ENCODE assay signal across 24 mouse cellular contexts in the genomic region with DNA sequence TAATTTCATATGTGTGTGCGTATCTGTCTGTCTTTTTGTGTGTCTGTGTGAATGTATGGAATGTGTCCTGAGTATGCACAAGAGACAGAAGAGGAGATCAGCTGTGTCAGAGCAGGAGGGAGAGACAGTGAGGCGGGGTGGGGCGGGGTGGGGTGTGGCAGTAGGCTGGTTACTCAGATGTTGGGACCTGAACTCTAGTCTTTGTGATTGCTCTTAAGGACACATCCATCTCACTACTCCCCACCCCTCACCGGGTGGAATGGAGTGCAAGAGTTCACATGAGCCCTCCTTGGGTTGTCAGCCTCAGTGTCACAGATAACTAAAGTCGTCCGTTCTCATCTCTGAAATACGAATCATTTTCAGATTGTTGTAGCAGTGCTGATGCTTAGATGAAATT. TPM values are rescaled to one million over a fixed set of nuclear protein-coding genes. Genes with fewer than 3 reads are reported as not detected.
DNase-seq lines count a peak whose midpoint lies in the region; ATAC-seq and TF ChIP-seq lines count a peak whose summit lies in the region.
"Had no signal": no experiment of that assay in that cellular context is flagged by ENCODE, and none has a peak within 500 bp of the region (broad histone marks: within the 10 kb centered on the region; RNA-seq: fewer than 3 reads in every experiment).

No protein-coding gene starts in this region.

- WGBS in heart, postnatal 0 days, result 83% methylated on average over 7 of the region's 7 CpGs
- 24% methylated on average over 7 of the region's 7 CpGs for WGBS in liver, adult 2 months
- WGBS in liver, embryonic 15.5 days (ENCODE audit: insufficient replicate concordance), result 52% methylated on average over 7 of the region's 7 CpGs
- WGBS in stomach, postnatal 0 days, result 64% methylated on average over 7 of the region's 7 CpGs

- ATAC-seq in heart, postnatal 0 days (ENCODE audit: insufficient read depth, low read depth), result no peak
- 0 out of 2 replicates have a peak, but pooled peaks have one; percentile 7 for ATAC-seq in liver, embryonic 15.5 days (ENCODE audit: insufficient read depth)
- ATAC-seq in stomach, postnatal 0 days (ENCODE audit: low FRiP score, low TSS enrichment), result peak; percentile 21; the same call in 1 of the 2 replicates
- ATAC-seq: activated CD4-positive, CD25-positive, alpha-beta regulatory T cell, adult 4 months; CD4-positive, CD25-positive, alpha-beta regulatory T cell, adult 4 months; hindbrain, embryonic 16.5 days; midbrain, embryonic 13.5 days; Patski had no signal

- no peak for TF ChIP-seq POLR2A in liver, adult 2 months (IDR thresholded peaks at IDR 0.05; ENCODE audit: extremely low read depth, insufficient read depth, low read length)

- no peak for TF ChIP-seq CTCF in heart, postnatal 0 days (IDR thresholded peaks at IDR 0.05; ENCODE audit: low read depth)
- no peak for TF ChIP-seq CTCF in liver, adult 2 months (IDR thresholded peaks at IDR 0.05; ENCODE audit: low read depth, low read length)
- no peak for TF ChIP-seq CTCF in stomach, postnatal 0 days (IDR thresholded peaks at IDR 0.05; ENCODE audit: low read depth)

- H3K4me3 ChIP-seq in heart, postnatal 0 days (ENCODE audit: low read depth, low read length), result no peak overlapping the region
- peak overlapping the region; percentile 62 for H3K4me3 ChIP-seq in liver, adult 2 months (ENCODE audit: insufficient read depth, low read depth, low read length)
- H3K4me3 ChIP-seq in liver, embryonic 15.5 days (replicated peaks), result peak overlapping the region; percentile 45
- no peak overlapping the region for H3K4me3 ChIP-seq in stomach, postnatal 0 days (ENCODE audit: low read depth, low read length)
- H3K4me3 ChIP-seq: embryonic facial prominence, embryonic 15.5 days; gastrocnemius, adult 2 months; heart, embryonic 12.5 days; limb, embryonic 12.5 days; lung, embryonic 15.5 days; midbrain, embryonic 13.5 days; neural tube, embryonic 13.5 days had no signal

- no peak overlapping the region for H3K9ac ChIP-seq in heart, postnatal 0 days (replicated peaks; ENCODE audit: low read depth, low read length)
- peak overlapping the region; percentile 85 for H3K9ac ChIP-seq in liver, adult 2 months (ENCODE audit: low read depth, low read length)
- no peak overlapping the region for H3K9ac ChIP-seq in liver, embryonic 15.5 days
- no peak overlapping the region for H3K9ac ChIP-seq in stomach, postnatal 0 days (ENCODE audit: low read length)
- H3K9ac ChIP-seq: embryonic facial prominence, embryonic 15.5 days; heart, embryonic 12.5 days; limb, embryonic 12.5 days; lung, embryonic 15.5 days; midbrain, embryonic 13.5 days; neural tube, embryonic 13.5 days had no signal

- peak; percentile 32 for DNase-seq in heart, postnatal 0 days (ENCODE audit: low spot score)
- no peak for DNase-seq in heart, postnatal 25 days (ENCODE audit: low spot score)
- peak; percentile 70 for DNase-seq in liver, adult 2 months (ENCODE audit: extremely low read depth, low read depth, low spot score)
- DNase-seq in liver, result no peak
- DNase-seq in stomach, postnatal 0 days (ENCODE audit: low spot score), result no peak
- DNase-seq in embryo, embryonic 11 days, result no peak
- no peak for DNase-seq in left cerebral cortex, adult 9 months (ENCODE audit: low spot score in 2 of 2)
- DNase-seq: cerebellum, adult 11-12 months; cerebellum, postnatal 14 days; gastrocnemius, adult 2 months; heart, postnatal 36 days; right cerebral cortex, adult 18-20 months; thymus, adult 2 months had no signal

- H3K9me3 ChIP-seq in heart, postnatal 0 days (replicated peaks; ENCODE audit: control insufficient read depth, low read length), result no peaks in the 10 kb centered on the region
- no peaks in the 10 kb centered on the region for H3K9me3 ChIP-seq in liver, embryonic 15.5 days (replicated peaks)
- no peaks in the 10 kb centered on the region for H3K9me3 ChIP-seq in stomach, postnatal 0 days (ENCODE audit: control insufficient read depth, low read length)
- H3K9me3 ChIP-seq: embryonic facial prominence, embryonic 15.5 days; heart, embryonic 12.5 days; limb, embryonic 12.5 days; lung, embryonic 15.5 days; midbrain, embryonic 13.5 days; neural tube, embryonic 13.5 days had no signal

- no peaks in the 10 kb centered on the region for H3K27me3 ChIP-seq in heart, postnatal 0 days (ENCODE audit: control insufficient read depth, insufficient read depth, low read length)
- H3K27me3 ChIP-seq in liver, adult 2 months (ENCODE audit: control insufficient read depth, insufficient read depth, low read length), result no peaks in the 10 kb centered on the region
- H3K27me3 ChIP-seq in liver, embryonic 15.5 days, result no peaks in the 10 kb centered on the region
- no peaks in the 10 kb centered on the region for H3K27me3 ChIP-seq in stomach, postnatal 0 days (ENCODE audit: control insufficient read depth, insufficient read depth, low read length)
- H3K27me3 ChIP-seq: embryonic facial prominence, embryonic 15.5 days; heart, embryonic 12.5 days; limb, embryonic 12.5 days; lung, embryonic 15.5 days; midbrain, embryonic 13.5 days; neural tube, embryonic 13.5 days; Patski had no signal

- H3K4me1 ChIP-seq in heart, postnatal 0 days (ENCODE audit: control insufficient read depth, insufficient read depth), result no peaks in the 10 kb centered on the region
- peaks cover 16% of the 10 kb centered on the region for H3K4me1 ChIP-seq in liver, adult 2 months (ENCODE audit: control insufficient read depth, insufficient read depth, low read length)
- peaks cover 18% of the 10 kb centered on the region for H3K4me1 ChIP-seq in liver, embryonic 15.5 days (replicated peaks)
- no peaks in the 10 kb centered on the region for H3K4me1 ChIP-seq in stomach, postnatal 0 days (replicated peaks; ENCODE audit: control insufficient read depth, insufficient read depth)
- H3K4me1 ChIP-seq: embryonic facial prominence, embryonic 15.5 days; heart, embryonic 12.5 days; limb, embryonic 12.5 days; lung, embryonic 15.5 days had no signal

- no peak for TF ChIP-seq EP300 in heart, postnatal 0 days (IDR thresholded peaks at IDR 0.05; ENCODE audit: low read depth)
- no peak for TF ChIP-seq EP300 in stomach, postnatal 0 days (optimal IDR thresholded peaks at IDR 0.05)

- H3K27ac ChIP-seq in heart, postnatal 0 days (ENCODE audit: low read depth), result no peak overlapping the region
- H3K27ac ChIP-seq in liver, adult 2 months (replicated peaks; ENCODE audit: insufficient read depth, low read depth, low read length), result peak overlapping the region; percentile 96
- H3K27ac ChIP-seq in liver, embryonic 15.5 days (replicated peaks), result peak overlapping the region; percentile 61; the same call in 1 of the 2 replicates
- no peak overlapping the region for H3K27ac ChIP-seq in stomach, postnatal 0 days (replicated peaks)
- H3K27ac ChIP-seq: embryonic facial prominence, embryonic 15.5 days; gastrocnemius, adult 2 months; lung, embryonic 15.5 days; midbrain, embryonic 13.5 days; neural tube, embryonic 13.5 days had no signal

- intact Hi-C loops in heart, postnatal 25 days (cut with DNase I), result no loop called here

- H3K4me2 ChIP-seq in heart, postnatal 0 days (ENCODE audit: low read depth, low read length), result no peak overlapping the region
- peak overlapping the region; percentile 36 for H3K4me2 ChIP-seq in liver, embryonic 15.5 days
- H3K4me2 ChIP-seq in stomach, postnatal 0 days (replicated peaks; ENCODE audit: low read depth), result 0 out of 2 replicates have a peak overlapping the region, but pooled peaks have one; percentile 35
- H3K4me2 ChIP-seq: embryonic facial prominence, embryonic 15.5 days; heart, embryonic 12.5 days; limb, embryonic 12.5 days; lung, embryonic 15.5 days; midbrain, embryonic 13.5 days; neural tube, embryonic 13.5 days had no signal

- H3K36me3 ChIP-seq in heart, postnatal 0 days (replicated peaks; ENCODE audit: control insufficient read depth, insufficient read depth, low read length), result no peaks in the 10 kb centered on the region
- H3K36me3 ChIP-seq in liver, adult 2 months (ENCODE audit: control insufficient read depth, insufficient read depth, low read length), result no peaks in the 10 kb centered on the region
- H3K36me3 ChIP-seq in liver, embryonic 15.5 days (replicated peaks), result no peaks in the 10 kb centered on the region
- no peaks in the 10 kb centered on the region for H3K36me3 ChIP-seq in stomach, postnatal 0 days (ENCODE audit: control insufficient read depth, insufficient read depth, low read length)
- H3K36me3 ChIP-seq: embryonic facial prominence, embryonic 15.5 days; heart, embryonic 12.5 days; limb, embryonic 12.5 days; lung, embryonic 15.5 days had no signal

- peaks cover 27% of the 10 kb centered on the region for H3K79me2 ChIP-seq in liver, adult 2 months (ENCODE audit: control insufficient read depth, insufficient read depth, low read length)

RNA-seq across cellular contexts. Expression of a gene that starts 29.3 kb away (rescaled TPM):
- 12.7 and 15.2 TPM in 2 replicates for total RNA-seq in heart, postnatal 0 days (2014; rRNA removed; ENCODE audit: low replicate concordance)
- polyA plus RNA-seq in heart, postnatal 0 days (2015; fragmentation: Nextera tagmentation; extraction: Ambion mirVana), result 6.8 and 7.3 TPM in 2 replicates
- total RNA-seq in heart, postnatal 25 days (2021), result 10 to 100 TPM; 10.5 to 11.5 TPM
- total RNA-seq in liver, adult 2 months (2014; rRNA removed), result 27.9 and 31.6 TPM in 2 replicates
- polyA plus RNA-seq in liver, adult 2 months (2012; rRNA removed), result 7.6 and 9.7 TPM in 2 replicates
- polyA plus RNA-seq in liver, embryonic 15.5 days (2015; fragmentation: Nextera tagmentation; extraction: Ambion mirVana), result 4.5 and 5.6 TPM in 2 replicates
- polyA plus RNA-seq in stomach, postnatal 0 days (2015; fragmentation: Nextera tagmentation; extraction: Ambion mirVana), result 9.8 and 10.3 TPM in 2 replicates

RNA-seq across cellular contexts. Expression of a gene that starts 39.9 kb away (rescaled TPM):
- total RNA-seq in heart, postnatal 0 days (2014; rRNA removed; ENCODE audit: low replicate concordance), result 6.3 and 13.4 TPM in 2 replicates
- polyA plus RNA-seq in heart, postnatal 0 days (2015; fragmentation: Nextera tagmentation; extraction: Ambion mirVana), result 36.1 and 37.2 TPM in 2 replicates
- 10 to 100 TPM; 19.3 to 19.9 TPM for total RNA-seq in heart, postnatal 25 days (2021)
- 16.5 and 20.0 TPM in 2 replicates for total RNA-seq in liver, adult 2 months (2014; rRNA removed)
- polyA plus RNA-seq in liver, adult 2 months (2012; rRNA removed), result 7.4 and 7.9 TPM in 2 replicates
- polyA plus RNA-seq in liver, embryonic 15.5 days (2015; fragmentation: Nextera tagmentation; extraction: Ambion mirVana), result 27.6 and 28.0 TPM in 2 replicates
- polyA plus RNA-seq in stomach, postnatal 0 days (2015; fragmentation: Nextera tagmentation; extraction: Ambion mirVana), result 34.5 and 34.9 TPM in 2 replicates

Comparison
In these comparisons a context has a peak if more than half of its experiments do, and no peak if none do; other contexts are left out.
1. DNase-seq: peak in heart, postnatal 0 days (single experiment) and liver, adult 2 months (single experiment); none in heart, postnatal 25 days (single experiment), liver (single experiment), stomach, postnatal 0 days (single experiment), embryo, embryonic 11 days (single experiment) and left cerebral cortex, adult 9 months (0 of 2).
2. H3K27ac ChIP-seq: peak in liver, adult 2 months (single experiment) and liver, embryonic 15.5 days (single experiment); none in heart, postnatal 0 days (single experiment) and stomach, postnatal 0 days (single experiment).
3. H3K4me3 ChIP-seq: peak in liver, adult 2 months (single experiment) and liver, embryonic 15.5 days (single experiment); none in heart, postnatal 0 days (single experiment) and stomach, postnatal 0 days (single experiment).